In the genomic region with DNA sequence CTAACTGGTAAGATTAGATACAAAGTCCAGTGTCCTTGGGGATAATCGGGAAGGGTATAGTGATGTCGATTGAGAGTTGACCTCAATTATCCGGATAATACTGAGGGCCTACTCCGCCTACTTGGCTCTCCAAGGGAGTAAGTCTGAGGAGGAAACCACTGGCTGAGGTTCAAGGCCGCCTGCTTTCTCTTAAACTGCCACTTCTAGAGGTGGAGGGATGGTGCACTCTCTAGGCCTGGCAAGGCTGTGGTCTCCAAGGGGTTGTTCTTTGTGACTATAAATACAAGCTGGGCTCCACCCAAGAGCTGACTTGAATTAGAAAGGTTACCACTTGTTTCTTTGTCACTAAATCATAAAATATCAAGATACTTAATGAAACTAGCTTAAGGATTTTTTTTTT, we compare ENCODE assay signal across 18 mouse cellular contexts. TPM values are rescaled to one million over a fixed set of nuclear protein-coding genes. Genes with fewer than 3 reads are reported as not detected.
DNase-seq lines count a peak whose midpoint lies in the region; ATAC-seq and TF ChIP-seq lines count a peak whose summit lies in the region.
"Had no signal": no experiment of that assay in that cellular context is flagged by ENCODE, and none has a peak within 500 bp of the region (broad histone marks: within the 10 kb centered on the region; RNA-seq: fewer than 3 reads in every experiment).

No protein-coding gene starts in this region.

- H3K9me3 ChIP-seq in heart, embryonic 10.5 days = no peaks in the 10 kb centered on the region
- no peaks in the 10 kb centered on the region for H3K9me3 ChIP-seq in forebrain, postnatal 0 days (ENCODE audit: low read length)
- H3K9me3 ChIP-seq: embryonic facial prominence, embryonic 13.5 days; limb, embryonic 12.5 days; liver, embryonic 15.5 days; midbrain, embryonic 12.5 days had no signal

- peaks cover 13% of the 10 kb centered on the region; the same call in 1 of the 2 replicates for H3K4me1 ChIP-seq in heart, embryonic 10.5 days
- no peaks in the 10 kb centered on the region for H3K4me1 ChIP-seq in forebrain, postnatal 0 days (ENCODE audit: insufficient read depth)
- H3K4me1 ChIP-seq: liver, embryonic 15.5 days; midbrain, embryonic 12.5 days had no signal

- no peak for TF ChIP-seq CTCF in forebrain, postnatal 0 days (IDR thresholded peaks at IDR 0.05; ENCODE audit: low read depth)

- H3K27ac ChIP-seq in heart, embryonic 10.5 days = no peak overlapping the region
- H3K27ac ChIP-seq in forebrain, postnatal 0 days (ENCODE audit: low read depth, low read length) = no peak overlapping the region
- H3K27ac ChIP-seq: embryonic facial prominence, embryonic 13.5 days; limb, embryonic 12.5 days; liver, embryonic 15.5 days; midbrain, embryonic 12.5 days had no signal

- H3K4me3 ChIP-seq in heart, embryonic 10.5 days = no peak overlapping the region
- no peak overlapping the region for H3K4me3 ChIP-seq in forebrain, postnatal 0 days (ENCODE audit: low read depth, low read length)
- H3K4me3 ChIP-seq: embryonic facial prominence, embryonic 13.5 days; limb, embryonic 12.5 days; liver, embryonic 15.5 days; midbrain, embryonic 12.5 days; myocyte had no signal

- 86% methylated on average over 5 of the region's 5 CpGs for WGBS in heart, embryonic 10.5 days
- 77% methylated on average over 5 of the region's 5 CpGs for WGBS in forebrain, postnatal 0 days

- peak; percentile 40 for DNase-seq in adrenal gland, adult 2 months
- no peak for DNase-seq in adrenal gland, postnatal 4 days (ENCODE audit: low spot score in 2 of 2)
- peak; percentile 28 for DNase-seq in heart, adult 8-10 months (ENCODE audit: low spot score)
- DNase-seq in heart, embryonic 10.5 days (ENCODE audit: low spot score) = no peak
- peak; percentile 62 for DNase-seq in adrenal gland, postnatal 10 days
- peak; percentile 18 for DNase-seq in ovary, postnatal 10 days (ENCODE audit: low spot score)
- DNase-seq in forebrain, postnatal 0 days = no peak
- DNase-seq: cerebellum, adult 11 months; kidney, adult 9 months; lung, postnatal 4 days had no signal

- no peak overlapping the region for H3K4me2 ChIP-seq in forebrain, postnatal 0 days (ENCODE audit: low read depth)
- H3K4me2 ChIP-seq: embryonic facial prominence, embryonic 13.5 days; limb, embryonic 12.5 days; liver, embryonic 15.5 days; midbrain, embryonic 12.5 days had no signal

- no peak for ATAC-seq in forebrain, postnatal 0 days
- ATAC-seq in megakaryocyte-erythroid progenitor cell, adult 5-6 weeks (replicated peaks; ENCODE audit: low FRiP score, low TSS enrichment, poor library complexity, severe bottlenecking) = no peak
- ATAC-seq: Patski had no signal

- H3K9ac ChIP-seq in forebrain, postnatal 0 days = no peak overlapping the region
- H3K9ac ChIP-seq: embryonic facial prominence, embryonic 13.5 days; limb, embryonic 12.5 days; liver, embryonic 15.5 days; midbrain, embryonic 12.5 days had no signal

- peaks cover 58% of the 10 kb centered on the region for H3K36me3 ChIP-seq in heart, embryonic 10.5 days
- H3K36me3 ChIP-seq in forebrain, postnatal 0 days (ENCODE audit: insufficient read depth) = peaks cover 45% of the 10 kb centered on the region

- no peaks in the 10 kb centered on the region for H3K27me3 ChIP-seq in heart, embryonic 10.5 days (ENCODE audit: insufficient read depth, poor library complexity, severe bottlenecking)
- H3K27me3 ChIP-seq in forebrain, postnatal 0 days (ENCODE audit: insufficient read depth, low read length) = no peaks in the 10 kb centered on the region
- H3K27me3 ChIP-seq: embryonic facial prominence, embryonic 13.5 days; limb, embryonic 12.5 days; liver, embryonic 15.5 days; midbrain, embryonic 12.5 days; Patski had no signal

RNA-seq across cellular contexts. Expression of a gene that starts 43.0 kb away (rescaled TPM):
- 10 to 100 TPM; 21.8 to 24.9 TPM for total RNA-seq in adrenal gland, adult 2 months (2021)
- polyA plus RNA-seq in adrenal gland, adult 2 months (2012; rRNA removed) = 13.4 and 17.5 TPM in 2 replicates
- total RNA-seq in adrenal gland, postnatal 4 days (2021) = 10 to 100 TPM; 34.6 to 35.1 TPM
- 10 to 100 TPM; 15.8 to 20.9 (median 20.0) TPM for total RNA-seq in heart, adult 8-10 months (2022)
- 27.3 and 31.7 TPM in 2 replicates for polyA plus RNA-seq in heart, embryonic 10.5 days (2016; fragmentation: Nextera tagmentation; extraction: Ambion mirVana)
- 10 to 100 TPM; 23.3 to 26.7 TPM for total RNA-seq in adrenal gland, postnatal 10 days (2021)
- total RNA-seq in forebrain, postnatal 0 days (2014; rRNA removed) = 20.6 and 26.5 TPM in 2 replicates
- polyA plus RNA-seq in forebrain, postnatal 0 days (2015; fragmentation: Nextera tagmentation; extraction: Ambion mirVana) = 11.0 and 15.5 TPM in 2 replicates
- 43.9 and 45.7 TPM in 2 replicates for total RNA-seq in megakaryocyte-erythroid progenitor cell, adult 5-6 weeks (2014; fragmentation: Nextera tagmentation)
- total RNA-seq in megakaryocyte-erythroid progenitor cell, adult 5-6 weeks (2017) = 26.6 and 26.9 TPM in 2 replicates

RNA-seq across cellular contexts. Expression of a gene that starts 43.2 kb away (rescaled TPM):
- total RNA-seq in adrenal gland, adult 2 months (2021) = 1 to 10 TPM; 4.6 to 5.8 TPM
- polyA plus RNA-seq in adrenal gland, adult 2 months (2012; rRNA removed) = 2.7 and 3.4 TPM in 2 replicates
- 10 to 100 TPM; 10.3 to 10.8 TPM for total RNA-seq in adrenal gland, postnatal 4 days (2021)
- under 1 TPM; 0.14 to 0.79 (median 0.43) TPM for total RNA-seq in heart, adult 8-10 months (2022)
- 22.7 and 31.9 TPM in 2 replicates for polyA plus RNA-seq in heart, embryonic 10.5 days (2016; fragmentation: Nextera tagmentation; extraction: Ambion mirVana)
- total RNA-seq in adrenal gland, postnatal 10 days (2021) = 1 to 10 TPM; 5.5 to 6.7 TPM
- total RNA-seq in forebrain, postnatal 0 days (2014; rRNA removed) = 24.4 and 31.0 TPM in 2 replicates
- polyA plus RNA-seq in forebrain, postnatal 0 days (2015; fragmentation: Nextera tagmentation; extraction: Ambion mirVana) = 182 and 197 TPM in 2 replicates
- not detected in 2 replicates for total RNA-seq in megakaryocyte-erythroid progenitor cell, adult 5-6 weeks (2014; fragmentation: Nextera tagmentation)
- not detected in 2 replicates for total RNA-seq in megakaryocyte-erythroid progenitor cell, adult 5-6 weeks (2017)
- total RNA-seq: common myeloid progenitor, adult 5-6 weeks had no signal

Comparison
In these comparisons a context has a peak if more than half of its experiments do, and no peak if none do; other contexts are left out.
1. DNase-seq: peak in adrenal gland, adult 2 months (single experiment), heart, adult 8-10 months (single experiment), adrenal gland, postnatal 10 days (single experiment) and ovary, postnatal 10 days (single experiment); none in adrenal gland, postnatal 4 days (0 of 2), heart, embryonic 10.5 days (single experiment) and forebrain, postnatal 0 days (single experiment).